Mouse (Mus musculus) hindbrain, embryonic 13.5 days (tissue): Measurements from ENCODE around the gene Dnajb14. TPM values are rescaled to one million over a fixed set of nuclear protein-coding genes. Genes with fewer than 3 reads are reported as not detected.
"Not testable (repeated sequence)": the region's sequence is repeated elsewhere in the genome, so short reads cannot be mapped to it uniquely, and the experiment has no call there.

Source experiments
- ATAC-seq: fragments of 200-750 bp; cut with Nextera tagmentation; 2 replicates; pipeline ENCODE4 v1.8.0; 2017; ENCODE audit warnings: moderate TSS enrichment; ENCODE audit not compliant: low FRiP score
- H3K27ac ChIP-seq: fragments of 300-500 bp; sonication (generic); 2 replicates; pipeline ENCODE4 v1.5.1; 2015; ENCODE audit warnings: inconsistent platforms, mild to moderate bottlenecking, moderate library complexity
- H3K27me3 ChIP-seq: fragments of 300-500 bp; sonication (generic); 2 replicates; pipeline ENCODE4 v1.6.1; 2015; ENCODE audit warnings: mild to moderate bottlenecking, inconsistent platforms
- H3K36me3 ChIP-seq: fragments of 300-500 bp; sonication (generic); 2 replicates; pipeline ENCODE4 v1.6.1; 2015; ENCODE audit warnings: mild to moderate bottlenecking, inconsistent platforms
- H3K4me1 ChIP-seq: fragments of 300-500 bp; sonication (generic); replicated peaks from 2 replicates; pipeline ENCODE4 v1.6.1; 2015; ENCODE audit warnings: inconsistent platforms
- H3K4me2 ChIP-seq: fragments of 300-500 bp; sonication (generic); 2 replicates; pipeline ENCODE4 v1.6.1; 2015; ENCODE audit warnings: inconsistent platforms, mild to moderate bottlenecking, moderate library complexity
- H3K4me3 ChIP-seq: fragments of 300-500 bp; sonication (generic); 2 replicates; pipeline ENCODE4 v1.5.1; 2015; ENCODE audit warnings: mild to moderate bottlenecking, inconsistent platforms
- H3K9ac ChIP-seq: fragments of 300-500 bp; sonication (generic); 2 replicates; pipeline ENCODE4 v1.6.1; 2015; ENCODE audit warnings: mild to moderate bottlenecking, inconsistent platforms
- H3K9me3 ChIP-seq: fragments of 300-500 bp; sonication (generic); 2 replicates; pipeline ENCODE4 v1.6.1; 2016; ENCODE audit warnings: inconsistent platforms
- whole genome bisulfite sequencing: fragments of 180-500 bp; shearing (Covaris S2); methylation state at CpG from one replicate; pipeline ENCODE4 v1.1.7; 2015; 5-methylcytosine and 5-hydroxymethylcytosine counted together
- polyA plus RNA-seq: library from polyadenylated mRNA; unstranded; fragments of >200 nt; fragmentation: Nextera tagmentation; extraction: Ambion mirVana; gene quantifications from 2 replicates; pipeline ENCODE4 v1.2.1, GENCODE M21; 2015

The Dnajb14 gene
- polyA plus RNA-seq, 1 experiment from 2014 or later = 11.9 TPM

DNA sequence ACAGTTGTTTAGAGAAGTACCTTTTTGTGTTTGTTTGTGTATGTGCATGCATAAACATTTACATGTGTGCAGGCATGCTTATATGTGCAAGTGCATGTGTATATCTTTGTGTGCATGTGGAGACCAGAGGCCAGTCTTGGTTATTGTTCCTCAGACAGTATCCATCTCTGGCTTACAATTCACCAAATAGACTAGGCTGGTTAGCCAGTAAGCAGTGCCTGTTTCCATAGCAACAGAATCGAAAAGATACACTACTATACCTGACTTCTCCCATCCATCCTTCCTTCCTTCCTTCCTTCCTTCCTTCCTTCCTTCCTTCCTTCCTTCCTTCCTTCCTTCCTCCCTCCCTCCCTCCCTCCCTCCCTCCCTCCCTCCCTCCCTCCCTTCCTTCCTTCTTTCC lies 96.5 kb downstream of the Dnajb14 start:
- not testable (repeated sequence) for H3K27ac ChIP-seq, H3K4me2 ChIP-seq, H3K9me3 ChIP-seq, H3K4me3 ChIP-seq, H3K4me1 ChIP-seq, ATAC-seq, H3K27me3 ChIP-seq, H3K36me3 ChIP-seq, H3K9ac ChIP-seq
- 64% methylated on average over 1 of the region's 1 CpGs for WGBS

Other genes with a start within 250 kb of the Dnajb14 start
- 9.6 and 12.5 TPM in 2 replicates for gene Ddit4l, start 246.1 kb upstream of the Dnajb14 start, polyA plus RNA-seq
- gene Gm21962, start 196.2 kb upstream of the Dnajb14 start, polyA plus RNA-seq = not detected in 2 replicates
- 1,016 and 1,041 TPM in 2 replicates for gene H2afz, start 3.2 kb upstream of the Dnajb14 start, polyA plus RNA-seq
- 121 and 130 TPM in 2 replicates for gene Lamtor3, start 50.8 kb downstream of the Dnajb14 start, polyA plus RNA-seq
- 1.8 and 1.9 TPM in 2 replicates for gene Dapp1, start 113.9 kb downstream of the Dnajb14 start, polyA plus RNA-seq
- gene 1110002E22Rik, start 197.4 kb downstream of the Dnajb14 start, polyA plus RNA-seq = 0.12 and 0.18 TPM in 2 replicates
- gene Gm5105, start 199.7 kb downstream of the Dnajb14 start, polyA plus RNA-seq = 0.12 TPM in 1 of 2 replicates, not detected in the other